Mouse (Mus musculus) cerebellum, adult 2 months (tissue): ENCODE measurements at regions not wholly inside any gene's neighbourhood (a gene's known extent, or its start where the extent isn't known, plus 50 kb on each side); places are given as distances from the start of the nearest gene placed in this dataset.

Experiments used
- CTCF ChIP-seq: fragments of 200-500 bp; IDR thresholded peaks from 2 replicates; pipeline ENCODE4 v1.5.1; 2011; ENCODE audit warnings: low read depth, mild to moderate bottlenecking, control low read depth, low read length, moderate library complexity, borderline replicate concordance; ENCODE audit not compliant: insufficient read depth
- POLR2A ChIP-seq: fragments of 200-500 bp; IDR thresholded peaks from 2 replicates; pipeline ENCODE4 v1.6.1; 2011; ENCODE audit warnings: low read length, control low read depth, borderline replicate concordance; ENCODE audit not compliant: insufficient read depth

DNA sequence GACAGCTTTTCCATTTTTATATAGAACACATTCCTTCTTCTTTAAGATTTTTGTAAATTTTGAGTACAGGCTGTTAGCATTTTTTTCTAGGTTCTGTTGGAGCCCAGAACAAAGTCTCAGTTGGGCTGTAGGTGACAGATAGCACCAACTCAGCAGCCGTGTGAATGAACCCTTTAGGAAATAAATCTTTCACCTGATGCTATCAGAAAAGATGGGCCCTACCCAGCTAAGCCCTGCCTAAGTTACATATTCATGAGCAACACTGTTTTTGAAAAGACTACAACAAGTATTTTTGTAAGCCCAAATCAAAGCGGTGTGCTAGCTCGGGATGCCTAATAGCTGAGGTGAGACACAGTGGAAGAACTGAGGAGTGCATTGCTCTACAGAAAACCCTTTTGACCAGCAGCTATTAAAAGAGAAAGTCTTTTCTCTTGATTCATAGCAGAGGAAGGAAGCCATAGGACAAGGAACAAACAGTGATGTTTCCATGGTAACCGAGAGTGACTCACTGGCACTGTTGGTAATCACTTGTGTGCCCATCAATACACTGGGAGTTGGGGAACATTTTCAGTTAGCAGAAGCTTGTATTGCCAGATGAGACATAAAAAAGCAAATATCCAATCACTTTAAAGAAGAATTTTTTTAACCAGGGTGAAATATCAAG lies 253.0 kb upstream of the Zpld1 start:
- no peak for TF ChIP-seq CTCF
- no peak for TF ChIP-seq POLR2A
